Mouse (Mus musculus) cerebellum, adult 8-10 months (tissue): ENCODE data around the gene Fscn2.
"Not testable (repeated sequence)": the region's sequence is repeated elsewhere in the genome, so short reads cannot be mapped to it uniquely, and the experiment has no call there.

Experiments
- DNase-seq: peaks from one replicate; pipeline ENCODE4 v3.0.0; 2022

The Fscn2 gene

GRCm38 (mm10) chr11:120405867-120406266, 44.5 kb downstream of the Fscn2 start:
- DNase-seq = no peak

GRCm38 (mm10) chr11:120406445-120406844, 45.1 kb downstream of the Fscn2 start:
- no peak for DNase-seq

GRCm38 (mm10) chr11:120413621-120414020, 52.3 kb downstream of the Fscn2 start:
- DNase-seq = not testable (repeated sequence)
